Mouse (Mus musculus) T-helper 2 cell (primary cell): Measurements from ENCODE around the gene Gm10959.

ENCODE experiments used
- in situ Hi-C: fragments of 300-600 bp; cut with MboI, MseI; formaldehyde crosslinking; loops from one replicate; pipeline ENCODE4 v1.15.1; 2025; ENCODE audit warnings: high pct_unique_total_duplicates

The Gm10959 gene

DNA sequence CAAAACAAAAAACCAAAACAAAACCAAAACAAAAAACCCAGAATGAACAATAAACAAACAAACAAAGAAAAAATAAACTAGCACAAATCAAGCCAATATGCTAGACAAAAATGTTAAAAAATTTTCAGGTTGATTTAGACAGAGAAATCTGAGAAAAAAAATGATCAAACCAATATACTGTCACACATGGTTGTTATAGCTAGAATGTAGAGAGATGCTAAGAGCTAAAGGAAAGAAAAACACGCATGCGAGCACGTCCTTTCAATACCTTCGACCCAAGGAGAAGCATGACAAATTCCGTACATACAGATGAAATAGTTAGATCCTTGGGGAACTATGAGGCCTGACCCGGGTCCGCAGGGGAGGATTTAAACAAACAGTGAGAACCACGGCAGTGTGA lies at the start of gene Gm10959:
Gm10959 (minus strand) TSS at position 101 of the 400 bp plus-strand sequence.
- in situ Hi-C loops = no loop called here

DNA sequence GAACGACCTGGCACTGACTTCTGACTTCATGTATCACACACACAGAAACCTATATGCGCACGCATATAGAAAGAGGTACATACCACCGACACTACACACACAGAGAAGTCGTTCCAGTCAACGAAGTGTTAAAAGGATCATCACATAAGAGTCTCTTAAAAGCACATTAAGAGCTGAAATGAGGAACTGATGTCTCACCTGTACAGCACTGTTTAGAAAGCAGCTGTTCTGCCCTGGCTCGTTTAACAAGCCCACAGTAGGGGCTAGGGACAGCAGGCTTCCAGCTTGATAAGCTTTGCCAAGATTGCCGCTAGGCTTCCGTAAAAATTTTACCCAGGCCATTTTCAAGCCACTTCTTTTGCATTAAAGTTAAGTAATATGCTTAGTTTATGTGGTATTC lies 49.2 kb upstream of the Gm10959 start:
- in situ Hi-C loops = no loop called here

DNA sequence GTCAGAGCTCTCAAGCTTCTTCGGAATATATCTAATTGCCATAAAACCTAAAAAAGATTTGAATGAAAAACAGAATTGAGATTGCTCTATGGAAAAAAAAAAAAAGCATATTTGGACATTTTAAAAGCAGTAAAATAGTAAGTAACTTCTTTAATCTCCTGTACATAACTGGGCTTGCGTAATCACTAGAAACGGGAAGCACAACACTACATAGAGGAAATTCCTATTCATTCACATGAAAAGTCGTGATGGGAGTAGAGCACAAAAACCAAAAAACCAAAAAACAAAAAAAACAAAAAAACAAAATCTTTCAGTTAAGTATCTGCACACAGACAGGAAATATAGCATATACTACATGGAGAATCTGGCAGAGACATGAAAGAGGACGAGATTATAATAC lies 45.1 kb upstream of the Gm10959 start:
- in situ Hi-C loops = no loop called here

DNA sequence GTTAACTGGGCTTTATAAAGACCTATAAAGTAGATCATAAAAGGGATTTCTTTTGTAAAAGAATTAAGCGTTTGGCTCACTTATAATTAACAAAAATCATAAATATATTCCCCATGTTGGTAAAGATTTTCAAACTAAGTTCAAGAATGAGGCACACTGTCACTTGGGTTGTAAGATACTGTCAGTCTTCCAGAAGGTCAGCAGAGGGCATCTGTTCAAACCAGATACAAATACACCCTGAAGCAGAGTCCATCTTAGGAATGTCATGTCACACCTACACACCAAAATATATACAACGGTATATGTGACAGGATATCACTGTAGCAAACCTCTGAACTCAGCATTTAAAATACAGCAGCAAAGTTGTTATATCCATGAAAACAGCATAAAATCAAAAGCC lies 31.0 kb upstream of the Gm10959 start:
- in situ Hi-C loops = no loop called here

DNA sequence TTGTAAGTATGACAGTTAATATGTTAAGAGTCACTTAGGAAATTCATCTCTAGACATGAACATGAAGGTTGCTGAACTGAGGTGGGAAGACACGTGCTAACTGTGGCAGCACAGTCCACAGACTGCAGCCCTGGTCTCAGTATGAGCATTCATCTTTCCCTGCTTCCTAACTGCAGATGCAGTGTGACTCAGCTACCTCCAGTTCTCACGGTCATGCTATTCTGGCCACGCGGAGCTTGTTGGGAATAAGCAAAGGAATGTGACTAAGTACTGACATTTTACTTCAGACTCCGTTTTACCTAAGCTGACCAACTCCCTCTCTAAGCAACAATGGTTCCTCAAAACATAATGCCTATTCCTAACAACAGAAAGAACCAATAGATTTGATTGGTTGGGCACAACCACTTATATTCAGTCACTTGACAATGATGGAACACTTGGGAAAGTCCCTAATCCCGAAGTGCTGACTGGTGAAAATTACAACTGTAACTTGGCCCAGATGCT lies 24.3 kb upstream of the Gm10959 start:
- in situ Hi-C loops = no loop called here

DNA sequence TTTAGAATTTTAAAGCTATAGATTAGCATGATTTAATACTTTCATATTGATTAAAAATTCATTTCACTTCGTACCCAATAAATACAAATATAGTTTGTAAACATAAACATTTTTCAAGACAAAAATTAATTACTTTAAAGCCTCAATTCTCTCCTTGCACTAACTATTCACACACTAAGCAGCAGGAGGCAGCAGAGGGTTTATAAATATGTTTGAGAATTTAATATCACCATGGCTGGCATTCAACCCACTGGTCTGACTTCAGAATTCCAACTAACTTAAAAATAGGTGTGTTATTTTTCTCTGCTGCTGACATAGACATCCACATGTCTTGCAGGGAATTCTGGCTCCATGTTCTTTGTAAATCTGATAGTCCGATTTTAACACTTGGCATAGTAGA lies 20.1 kb upstream of the Gm10959 start:
- in situ Hi-C loops = loop anchor here (10.0 kb wide), 1 partner anchor 166 kb away; no protein-coding TSS in a partner anchor

DNA sequence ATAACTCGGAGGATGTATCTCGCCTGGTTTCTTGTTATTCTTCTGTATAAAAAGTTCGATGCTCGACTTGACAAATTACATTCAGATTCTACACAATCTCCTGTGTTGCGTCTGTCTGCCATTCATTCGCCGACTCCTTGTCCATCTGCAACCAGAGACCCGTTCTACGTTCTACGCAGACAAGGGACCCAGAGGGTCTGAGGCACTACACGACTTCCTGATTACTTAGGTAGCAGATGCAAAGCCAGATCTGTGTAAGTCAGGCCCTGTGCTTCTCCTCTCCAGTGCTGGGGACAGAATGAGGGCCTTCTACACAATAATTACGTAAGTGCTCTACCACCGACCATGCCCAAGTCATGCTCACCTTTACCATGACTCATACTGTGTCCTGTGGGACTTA lies 18.0 kb upstream of the Gm10959 start:
- in situ Hi-C loops = loop anchor here (10.0 kb wide), 1 partner anchor 168 kb away; no protein-coding TSS in a partner anchor

DNA sequence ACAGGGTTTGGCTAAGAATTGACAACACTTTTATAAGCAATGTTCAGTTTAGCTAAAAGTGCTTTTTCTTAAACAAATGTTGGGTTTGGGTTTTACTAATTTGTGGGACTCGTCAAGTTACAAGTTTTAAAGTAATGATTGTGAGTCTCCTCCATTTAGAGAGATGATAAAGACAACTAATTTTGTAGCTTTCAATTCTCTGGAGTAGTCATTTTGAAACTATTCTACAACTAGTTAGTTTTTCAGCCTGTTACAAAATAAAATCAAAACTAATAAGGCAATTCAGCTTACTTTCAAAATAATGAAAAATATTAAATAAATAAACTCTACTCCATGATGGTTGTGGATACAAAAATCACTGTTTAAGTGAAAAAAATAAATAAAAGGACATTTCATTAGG lies 13.3 kb upstream of the Gm10959 start:
- in situ Hi-C loops = loop anchor here (10.0 kb wide), 1 partner anchor 172 kb away; no protein-coding TSS in a partner anchor

DNA sequence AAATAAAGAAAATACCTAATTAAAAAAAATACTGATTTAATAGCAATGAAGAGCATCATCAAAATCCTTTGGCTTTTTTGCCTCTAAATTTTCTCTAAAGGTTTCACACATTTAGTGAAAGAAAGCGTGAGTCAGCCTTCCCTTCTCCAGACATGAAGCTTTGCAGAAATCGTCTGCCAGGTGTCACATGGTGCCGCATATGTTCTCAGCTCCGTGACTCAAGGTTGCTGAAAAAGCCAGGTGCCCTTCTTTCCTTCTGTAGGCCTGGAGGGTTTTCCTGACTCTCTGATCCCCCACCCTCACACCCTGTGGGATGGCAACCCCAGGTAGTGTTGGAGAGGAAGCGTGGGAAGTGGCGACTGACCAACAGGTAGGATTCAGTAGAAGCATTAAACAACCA lies 10.6 kb upstream of the Gm10959 start:
- in situ Hi-C loops = loop anchor here (5.0 to 10.0 kb wide), 3 partner anchors 53 to 205 kb away; partner anchors contain the start of genes Pde5a and Usp53

DNA sequence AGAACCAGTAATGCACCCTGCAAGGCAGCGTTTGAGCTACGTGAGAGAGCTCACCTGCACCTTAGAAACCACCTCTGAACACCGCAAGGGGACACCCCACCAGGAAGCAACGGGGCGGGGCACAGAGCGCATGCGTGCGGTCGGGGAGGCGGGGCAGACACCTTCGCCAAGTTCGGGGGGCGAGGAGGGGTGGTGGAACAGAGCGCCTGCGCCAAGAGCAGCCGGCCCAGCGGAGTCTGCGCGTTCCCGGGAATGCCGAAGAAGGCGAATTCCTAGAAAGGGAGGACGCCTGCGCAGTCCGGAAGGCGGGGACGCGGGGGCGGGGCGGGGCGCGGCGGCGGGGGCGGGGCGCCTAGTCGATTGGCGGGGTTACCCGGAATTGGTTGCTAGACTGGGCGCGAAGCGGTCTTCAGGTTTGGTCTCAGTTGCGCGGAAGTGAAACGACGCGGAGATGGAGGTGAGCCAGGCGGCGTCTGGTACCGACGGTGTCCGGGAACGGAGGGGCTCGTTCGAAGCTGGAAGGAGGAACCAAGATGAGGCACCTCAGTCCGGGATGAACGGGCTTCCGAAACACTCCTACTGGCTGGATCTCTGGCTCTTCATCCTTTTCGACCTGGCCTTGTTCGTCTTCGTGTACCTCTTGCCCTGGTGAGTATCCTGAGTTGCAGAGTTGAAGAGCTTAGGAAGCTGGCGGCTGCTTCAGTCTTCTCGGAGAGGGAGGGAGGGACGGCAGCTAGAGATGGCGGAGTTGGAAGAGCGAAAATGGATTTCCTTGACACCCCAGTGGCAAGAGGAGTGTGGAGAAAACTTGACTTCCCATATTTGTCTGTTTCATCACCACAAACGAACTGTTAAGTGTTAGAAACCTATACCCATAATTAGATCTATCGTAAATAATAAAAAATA lies 5.1 kb upstream of the Gm10959 start, which contains the start of gene 1810037I17Rik:
1810037I17Rik (plus strand) TSS at position 195 of the 906 bp plus-strand sequence.
- in situ Hi-C loops = loop anchor here (10.0 kb wide), 1 partner anchor 199 kb away; the partner anchor contains the start of gene Pde5a

DNA sequence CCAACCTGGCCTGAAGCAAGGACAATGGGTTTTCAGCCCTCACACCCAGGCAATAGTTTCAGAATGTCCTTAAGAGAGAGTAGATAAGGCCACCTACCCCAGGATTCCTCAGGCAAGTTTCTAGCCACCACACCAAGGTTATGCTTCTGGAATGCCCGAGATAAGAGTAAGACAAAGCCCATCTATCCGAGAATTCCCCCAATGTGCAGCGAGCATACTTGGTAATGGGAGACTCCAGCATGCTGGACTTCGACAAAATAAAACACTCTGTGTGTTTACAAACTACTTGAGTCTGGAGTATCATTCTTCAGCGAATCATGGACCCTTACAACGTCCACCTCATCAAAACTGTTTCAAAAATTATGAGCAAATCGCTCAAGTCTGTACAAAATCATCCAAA lies 4.0 kb upstream of the Gm10959 start:
- in situ Hi-C loops = loop anchor here (10.0 kb wide), 1 partner anchor 198 kb away; the partner anchor contains the start of gene Pde5a

DNA sequence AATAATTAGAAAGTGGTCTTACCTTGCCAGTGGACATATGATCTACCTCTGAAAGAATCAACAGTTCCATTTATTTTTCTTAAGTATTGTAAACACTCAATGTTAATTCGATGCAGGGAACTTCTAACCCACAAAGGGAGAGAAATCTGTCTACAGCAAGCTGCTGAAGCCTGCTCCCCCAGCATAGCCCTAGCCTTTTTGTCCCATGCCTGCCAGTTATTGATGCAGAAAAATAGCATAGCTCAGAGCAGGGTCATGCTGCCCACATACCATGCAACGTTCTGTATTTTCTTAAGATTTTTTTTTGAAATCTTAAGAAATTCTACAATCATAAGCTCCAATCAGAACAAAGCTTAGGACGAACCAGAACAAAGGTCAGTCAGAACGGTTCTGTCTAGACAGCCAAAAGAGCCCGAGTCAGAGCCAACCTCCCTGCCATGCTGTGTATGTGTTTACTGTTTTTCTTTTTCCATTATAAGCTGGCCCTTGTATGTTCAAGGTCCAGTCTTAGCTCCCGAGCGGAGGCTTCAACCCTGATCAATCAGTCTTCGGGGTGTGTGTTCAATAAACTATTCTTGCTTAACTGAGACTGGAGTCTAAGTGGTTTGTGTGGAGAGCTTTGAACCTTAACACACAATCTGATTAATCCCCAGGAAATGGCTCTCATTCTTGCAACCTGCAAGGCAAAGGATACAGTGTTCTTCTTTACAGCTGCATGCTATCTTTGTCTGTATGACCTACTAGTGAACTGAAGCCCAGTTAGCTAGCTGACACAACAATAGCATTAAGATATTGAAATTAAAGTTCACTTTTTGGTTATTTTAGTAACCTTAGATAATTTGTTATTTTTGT lies 2.7 kb upstream of the Gm10959 start:
- in situ Hi-C loops = loop anchor here (10.0 kb wide), 1 partner anchor 197 kb away; the partner anchor contains the start of gene Pde5a

DNA sequence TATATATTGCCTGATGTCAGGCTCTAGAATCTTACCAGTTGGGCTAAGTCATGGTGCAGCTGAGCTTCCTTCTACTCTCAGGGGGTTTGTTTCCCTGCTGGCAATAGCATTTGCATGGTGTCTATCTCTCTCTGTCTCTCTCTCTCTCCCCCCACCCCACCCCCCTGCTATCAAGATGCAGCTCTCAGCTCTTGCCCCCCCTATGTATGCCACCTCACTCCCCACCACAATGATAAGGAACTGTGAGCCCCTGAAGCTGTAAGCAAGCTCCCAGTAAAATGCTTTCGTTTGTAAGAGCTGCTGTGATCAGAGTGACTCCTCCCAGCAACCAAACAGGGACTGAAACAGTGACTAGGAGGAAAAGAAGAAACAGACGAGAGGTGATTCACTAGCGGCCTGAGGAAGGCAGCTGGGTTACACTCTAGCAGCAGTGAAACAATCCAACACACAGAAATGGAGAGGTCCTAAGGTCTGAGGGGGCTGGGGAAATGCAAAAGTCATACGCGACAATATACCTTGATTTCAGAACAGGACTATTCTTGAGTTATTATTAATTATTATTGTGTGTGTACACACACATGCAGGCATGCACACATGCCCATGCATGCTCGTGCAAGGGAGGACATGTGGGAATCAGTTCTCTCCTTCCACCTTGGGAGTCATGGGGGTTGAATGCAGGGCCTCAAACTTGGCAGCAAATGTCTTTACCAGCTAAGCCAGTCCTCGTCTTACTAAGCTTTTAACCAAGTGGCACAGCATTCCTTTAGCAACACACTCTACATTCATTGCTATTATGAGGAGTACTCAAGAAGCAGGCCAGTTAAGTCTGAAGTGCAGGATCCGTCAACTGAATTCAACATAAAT lies 1.6 kb upstream of the Gm10959 start:
- in situ Hi-C loops = loop anchor here (10.0 kb wide), 1 partner anchor 196 kb away; the partner anchor contains the start of gene Pde5a

DNA sequence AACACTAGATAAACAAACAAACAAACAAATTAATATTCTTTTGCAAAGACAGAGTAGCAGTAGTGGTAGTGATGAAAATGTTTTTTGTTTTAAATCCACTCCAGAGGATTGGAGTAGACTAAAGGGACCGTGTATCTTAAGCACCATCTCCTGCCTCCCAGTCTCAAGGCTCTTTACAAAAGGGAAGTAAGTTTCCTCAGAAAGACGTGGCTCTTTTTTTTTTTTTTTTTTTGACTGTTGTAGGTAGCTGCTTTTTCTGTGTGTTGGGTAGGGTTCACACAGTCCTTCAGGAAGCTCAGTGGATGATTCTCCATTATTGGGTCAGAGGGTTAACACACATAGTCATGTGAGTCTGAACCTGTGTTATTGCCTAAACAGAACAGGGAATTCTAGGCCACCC lies 488 bp downstream of the Gm10959 start:
- in situ Hi-C loops = no loop called here

DNA sequence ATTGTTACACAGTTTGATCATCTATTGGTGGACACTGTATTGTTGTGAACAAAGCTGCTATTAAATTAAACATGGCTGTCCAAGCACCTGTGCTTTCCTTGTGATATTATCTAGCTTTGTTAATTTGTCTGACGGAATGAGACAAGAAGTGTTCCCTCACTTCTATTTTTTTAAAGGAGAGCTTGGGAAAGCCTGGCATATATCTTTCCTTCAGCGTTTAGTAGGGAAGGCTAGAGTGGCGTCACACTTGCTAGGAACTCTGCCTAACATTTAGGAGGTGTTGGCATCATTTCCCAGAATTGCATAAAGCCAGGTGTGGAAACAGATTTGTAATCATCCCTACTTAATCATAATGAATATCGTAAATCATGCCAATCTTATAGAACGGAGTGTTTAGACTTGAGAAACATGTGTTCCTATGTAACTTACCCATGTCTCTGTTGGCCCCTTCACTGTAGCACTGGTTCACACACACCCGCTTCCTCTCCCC lies 2.9 kb downstream of the Gm10959 start:
- in situ Hi-C loops = no loop called here

DNA sequence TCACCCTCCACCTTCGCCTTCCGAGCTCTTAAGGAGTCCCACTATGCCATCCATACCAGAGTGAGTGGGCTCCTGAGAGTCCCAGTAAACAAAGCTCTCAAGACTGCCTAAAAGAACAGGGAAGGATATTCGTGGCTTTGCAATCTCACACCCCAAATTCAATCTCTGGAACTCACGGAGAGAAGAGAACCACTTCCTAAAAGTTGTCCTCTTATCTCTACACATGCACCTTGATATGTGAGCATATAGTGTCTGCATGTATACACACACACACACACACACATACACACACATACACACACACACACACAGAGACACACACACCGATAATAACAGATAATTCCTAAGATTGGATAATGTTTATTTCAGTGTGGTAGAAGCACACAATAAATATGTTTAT lies 3.7 kb downstream of the Gm10959 start:
- in situ Hi-C loops = no loop called here

DNA sequence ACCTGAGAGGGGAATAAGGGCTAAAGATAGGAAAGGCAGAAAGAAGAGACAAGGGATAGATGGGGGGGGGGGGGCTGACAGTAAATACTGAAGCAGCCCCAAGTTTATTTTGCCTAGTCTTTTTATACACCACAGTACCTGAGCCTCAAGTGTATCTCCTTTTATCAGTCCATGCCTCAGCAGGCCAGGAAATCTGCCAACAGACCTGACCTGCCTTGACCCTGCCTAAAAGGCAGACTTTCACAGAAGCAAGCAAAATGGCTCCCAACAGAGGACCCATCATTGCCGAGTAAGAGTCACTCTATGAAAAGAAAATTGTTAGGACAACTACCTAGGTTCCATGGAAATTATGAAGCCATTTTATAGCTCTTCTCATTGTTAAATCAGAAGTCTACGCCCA lies 11.3 kb downstream of the Gm10959 start:
- in situ Hi-C loops = no loop called here

DNA sequence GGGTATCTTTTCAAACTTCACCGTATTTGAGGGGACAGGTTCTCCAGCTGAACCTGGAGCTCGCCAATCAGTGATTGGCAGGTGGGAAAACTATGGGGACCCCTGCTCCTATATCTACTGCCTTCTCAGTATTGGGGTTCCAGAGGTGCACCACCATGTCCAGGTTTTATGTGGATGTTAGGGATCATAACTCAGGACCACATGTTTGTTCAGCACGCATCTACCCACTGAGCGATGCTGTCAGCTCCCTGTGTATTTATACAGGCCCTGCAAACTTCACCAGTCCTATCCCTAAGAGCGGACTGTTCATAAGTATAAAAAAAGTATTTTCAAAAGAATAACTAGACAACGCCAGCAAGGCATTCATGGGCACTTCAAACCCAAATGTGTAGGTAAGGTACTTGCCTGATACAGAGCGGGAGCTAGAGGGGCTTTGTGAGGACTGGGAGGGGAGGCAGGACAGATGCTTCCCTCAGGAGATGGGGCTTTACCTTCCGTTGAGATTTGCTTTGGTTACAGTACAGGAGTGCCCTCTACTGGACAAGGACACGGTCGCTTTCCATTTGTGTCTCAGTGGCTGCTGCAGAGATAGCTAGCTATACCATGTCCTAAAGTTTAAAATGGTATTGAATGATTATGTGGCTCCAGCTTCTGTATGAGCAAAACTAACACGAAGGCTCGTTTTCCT lies 15.3 kb downstream of the Gm10959 start:
- in situ Hi-C loops = loop anchor here (5.0 kb wide), 1 partner anchor 262 kb away; no protein-coding TSS in a partner anchor

DNA sequence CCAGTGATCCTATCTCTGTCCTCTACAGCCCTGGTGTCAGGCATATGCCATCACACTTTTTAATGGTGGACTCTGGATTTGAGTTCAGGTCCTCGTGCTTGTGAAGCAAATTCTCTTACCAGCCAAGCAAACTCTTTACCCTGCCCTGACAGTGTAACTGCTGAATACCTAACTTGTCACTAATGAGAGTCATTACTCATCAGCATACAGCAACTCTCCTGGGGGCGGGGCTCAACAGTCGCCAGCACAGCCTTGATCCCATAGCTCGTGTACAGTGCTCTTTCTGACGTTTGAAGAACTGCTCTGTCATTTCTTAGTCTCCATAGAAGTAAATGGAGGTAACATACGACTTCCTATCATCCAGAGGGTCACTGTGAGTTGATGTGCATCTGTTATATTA lies 20.9 kb downstream of the Gm10959 start:
- in situ Hi-C loops = no loop called here

DNA sequence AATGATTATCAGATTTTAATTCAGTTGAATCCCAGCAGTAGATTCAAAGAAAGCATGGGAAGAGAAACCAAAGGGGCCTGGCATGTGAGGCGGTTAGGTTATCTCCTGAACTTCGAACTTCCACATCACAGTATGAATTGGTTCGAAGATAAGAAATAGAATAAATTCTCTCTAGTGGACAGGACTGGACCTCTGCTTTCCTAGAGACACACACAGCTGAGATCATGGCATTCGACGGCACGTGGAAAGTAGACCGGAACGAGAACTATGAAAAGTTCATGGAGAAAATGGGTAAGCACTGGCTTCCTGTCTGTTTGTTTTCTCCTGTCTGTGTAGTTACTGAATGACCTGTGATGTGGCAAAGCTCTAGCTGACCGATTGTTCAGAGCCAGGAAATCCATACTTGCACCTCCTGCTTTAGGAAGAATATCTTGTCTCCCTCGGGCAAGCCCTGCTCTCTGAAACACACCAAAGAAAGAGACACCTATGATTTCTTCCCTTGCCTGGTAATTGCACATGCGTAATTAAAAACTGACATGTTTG lies 23.9 kb downstream of the Gm10959 start:
- in situ Hi-C loops = no loop called here
